Mouse (Mus musculus): ENCODE measurements around the gene Tgm1. TPM values are rescaled to one million over a fixed set of nuclear protein-coding genes. Genes with fewer than 3 reads are reported as not detected.
"Not testable (repeated sequence)": the region's sequence is repeated elsewhere in the genome, so short reads cannot be mapped to it uniquely, and the experiment has no call there.

Gene Tgm1
- 0.55 and 0.58 TPM in 2 replicates for polyA plus RNA-seq (2016; fragmentation: Nextera tagmentation; extraction: Ambion mirVana)

DNA sequence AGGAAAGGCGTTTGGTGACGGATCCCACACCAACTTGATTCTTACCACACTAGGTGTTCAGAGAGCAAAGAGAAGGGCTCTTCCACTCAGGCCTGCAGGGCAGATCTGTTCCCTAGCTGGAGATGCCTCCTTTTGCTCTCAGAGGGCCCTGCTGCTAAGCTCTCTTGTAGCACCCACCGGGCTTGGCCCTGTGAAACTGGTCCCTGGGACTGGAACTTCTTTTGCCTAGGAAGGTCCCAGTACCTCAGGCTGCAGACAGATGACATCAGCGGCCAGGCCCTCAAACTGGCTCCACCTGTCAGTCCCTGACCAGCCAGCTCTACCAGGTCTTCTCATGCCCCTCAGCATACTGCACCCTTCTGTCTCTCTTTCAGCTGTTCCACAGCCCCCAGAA, at the start of gene Tgm1:
TSS of gene Tgm1 (minus strand) at position 198 of the 394 bp plus-strand sequence.
- H3K9ac ChIP-seq = no peak within 1 kb of the TSS
- ATAC-seq (ENCODE audit: low FRiP score) = no peak
- WGBS = 24% methylated on average over 4 of the region's 4 CpGs
- peaks cover 5% of the 10 kb centered on the region; the same call in 1 of the 2 replicates for H3K4me1 ChIP-seq
- H3K27me3 ChIP-seq = peaks cover 28% of the 10 kb centered on the region
- H3K4me3 ChIP-seq (replicated peaks) = no peak within 1 kb of the TSS
- H3K27ac ChIP-seq = no peak within 1 kb of the TSS
- H3K36me3 ChIP-seq (replicated peaks) = peaks cover 25% of the 10 kb centered on the region
- H3K9me3 ChIP-seq = no peaks in the 10 kb centered on the region
- peak within 1 kb of the TSS; percentile 26; the same call in 1 of the 2 replicates for H3K4me2 ChIP-seq

DNA sequence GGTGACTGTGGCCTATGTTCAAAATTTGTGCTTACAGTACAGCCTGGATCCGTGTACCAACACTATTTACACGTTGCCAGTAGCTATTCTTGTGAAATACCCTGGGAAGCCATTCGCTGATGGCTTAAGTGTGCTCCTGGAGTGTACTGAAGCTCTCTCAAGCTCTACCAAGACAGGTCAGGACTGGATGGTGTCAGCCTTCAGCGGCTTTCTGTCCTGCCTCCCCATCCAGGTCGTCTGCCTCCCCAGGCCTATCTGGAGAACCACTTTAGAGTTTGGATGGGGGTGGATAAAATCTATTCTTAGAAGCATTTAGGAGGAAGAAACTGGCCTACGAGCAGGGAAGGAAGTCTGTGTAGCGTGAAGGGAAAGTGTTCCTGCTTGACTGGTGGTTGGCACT, 49.4 kb upstream of the Tgm1 start:
- H3K4me3 ChIP-seq (replicated peaks) = no peak overlapping the region
- no peak for ATAC-seq (ENCODE audit: low FRiP score)
- H3K9me3 ChIP-seq = no peaks in the 10 kb centered on the region
- H3K4me1 ChIP-seq = peaks cover 22% of the 10 kb centered on the region
- H3K36me3 ChIP-seq (replicated peaks) = no peaks in the 10 kb centered on the region
- 71% methylated on average over 7 of the region's 7 CpGs for WGBS
- H3K9ac ChIP-seq = no peak overlapping the region
- H3K27ac ChIP-seq = no peak overlapping the region
- peaks cover 77% of the 10 kb centered on the region for H3K27me3 ChIP-seq
- H3K4me2 ChIP-seq = no peak overlapping the region

DNA sequence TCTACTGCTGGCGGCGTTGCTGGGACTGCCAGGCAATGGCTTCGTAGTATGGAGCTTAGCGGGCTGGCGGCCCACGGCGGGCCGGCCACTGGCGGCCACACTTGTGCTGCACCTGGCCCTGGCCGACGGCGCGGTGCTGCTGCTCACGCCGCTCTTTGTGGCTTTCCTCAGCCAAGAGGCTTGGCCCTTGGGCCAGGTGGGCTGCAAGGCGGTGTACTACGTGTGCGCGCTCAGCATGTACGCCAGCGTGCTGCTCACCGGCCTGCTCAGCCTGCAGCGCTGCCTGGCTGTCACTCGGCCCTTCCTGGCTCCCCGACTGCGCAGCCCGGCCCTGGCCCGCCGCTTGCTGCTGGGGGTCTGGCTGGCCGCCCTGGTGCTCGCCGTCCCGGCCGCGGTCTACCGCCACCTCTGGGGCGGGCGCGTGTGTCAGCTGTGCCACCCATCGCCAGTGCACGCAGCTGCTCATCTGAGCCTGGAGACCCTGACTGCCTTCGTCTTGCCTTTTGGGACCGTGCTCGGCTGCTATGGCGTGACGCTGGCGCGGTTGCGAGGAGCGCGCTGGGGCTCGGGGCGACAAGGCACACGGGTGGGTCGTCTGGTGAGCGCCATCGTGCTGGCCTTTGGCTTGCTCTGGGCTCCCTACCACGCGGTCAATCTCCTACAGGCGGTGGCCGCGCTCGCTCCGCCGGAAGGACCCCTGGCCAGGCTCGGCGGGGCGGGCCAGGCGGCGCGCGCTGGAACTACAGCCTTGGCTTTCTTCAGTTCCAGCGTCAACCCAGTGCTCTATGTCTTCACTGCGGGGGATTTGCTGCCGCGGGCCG, 48.5 kb upstream of the Tgm1 start:
- Histone ChIP-seq H3K27me3 (peaks cover 67% of the 10 kb centered on the region), H3K9ac (peak overlapping the region; percentile 59), H3K4me1 (peaks cover 13% of the 10 kb centered on the region), H3K9me3 (no peaks in the 10 kb centered on the region), H3K36me3 (replicated peaks) (no peaks in the 10 kb centered on the region), H3K4me3 (replicated peaks) (peak overlapping the region; percentile 51), H3K27ac (no peak overlapping the region), H3K4me2 (peak overlapping the region; percentile 94)
- ATAC-seq (ENCODE audit: low FRiP score) = peak; percentile 75
- under 1% methylated on average over 77 of the region's 77 CpGs for WGBS

DNA sequence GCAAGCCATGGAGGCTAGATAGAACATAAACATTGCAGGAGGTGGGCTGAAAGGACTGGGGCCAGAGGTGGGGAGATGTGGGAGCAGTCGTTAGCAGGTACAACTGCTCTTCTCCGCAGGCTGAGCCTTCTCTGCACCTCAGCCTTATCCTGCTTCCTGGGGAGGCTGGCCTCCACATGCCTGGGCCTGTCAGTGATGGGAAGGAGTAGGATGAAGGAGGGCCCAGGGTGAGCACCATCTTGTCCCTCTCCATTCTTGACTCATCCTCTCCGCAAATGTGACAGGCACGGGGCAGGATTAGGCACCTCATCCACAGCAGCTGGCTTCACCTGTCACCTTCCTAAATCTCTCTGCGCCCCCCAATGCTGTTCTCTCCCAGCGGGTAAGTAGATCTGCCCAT, 47.4 kb upstream of the Tgm1 start, which contains the start of gene Ltb4r2:
TSS of gene Ltb4r2 (plus strand) at position 266 of the 400 bp plus-strand sequence.
- Histone ChIP-seq H3K36me3 (replicated peaks) (peaks cover 3% of the 10 kb centered on the region), H3K4me1 (peaks cover 13% of the 10 kb centered on the region), H3K27me3 (peaks cover 59% of the 10 kb centered on the region), H3K27ac (no peak within 1 kb of the TSS), H3K9me3 (no peaks in the 10 kb centered on the region), H3K4me2 (peak within 1 kb of the TSS; percentile 94), H3K4me3 (replicated peaks) (peak within 1 kb of the TSS; percentile 51), H3K9ac (peak within 1 kb of the TSS; percentile 59)
- WGBS = 66% methylated on average over 6 of the region's 6 CpGs
- ATAC-seq (ENCODE audit: low FRiP score) = no peak

DNA sequence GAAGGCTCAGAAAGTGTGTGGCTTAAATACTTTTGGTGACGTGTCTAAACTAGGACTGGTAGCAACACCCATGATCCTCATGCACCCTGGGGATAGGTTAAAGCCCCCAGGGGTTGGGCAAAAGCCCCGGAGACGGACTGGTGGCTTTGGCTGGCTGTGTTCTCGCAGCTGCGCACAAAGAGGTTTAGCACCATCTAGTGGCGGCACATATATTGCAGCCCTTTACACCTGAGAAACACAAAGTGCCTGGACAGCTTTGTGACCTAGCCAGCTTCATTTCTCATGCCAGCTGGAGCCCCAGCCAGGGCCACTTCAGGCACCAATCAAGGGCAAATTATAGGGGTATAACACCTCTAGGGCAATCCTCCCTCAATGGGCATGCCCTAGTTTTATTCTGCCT, 46.4 kb upstream of the Tgm1 start:
- Histone ChIP-seq H3K27me3 (peaks cover 49% of the 10 kb centered on the region), H3K4me2 (peak overlapping the region; percentile 37), H3K36me3 (replicated peaks) (peaks cover 13% of the 10 kb centered on the region), H3K4me1 (peaks cover 13% of the 10 kb centered on the region)
- not testable (repeated sequence) for H3K9me3 ChIP-seq; H3K27ac ChIP-seq; ATAC-seq (ENCODE audit: low FRiP score); H3K9ac ChIP-seq; H3K4me3 ChIP-seq (replicated peaks)
- WGBS = under 1% methylated on average over 6 of the region's 6 CpGs

DNA sequence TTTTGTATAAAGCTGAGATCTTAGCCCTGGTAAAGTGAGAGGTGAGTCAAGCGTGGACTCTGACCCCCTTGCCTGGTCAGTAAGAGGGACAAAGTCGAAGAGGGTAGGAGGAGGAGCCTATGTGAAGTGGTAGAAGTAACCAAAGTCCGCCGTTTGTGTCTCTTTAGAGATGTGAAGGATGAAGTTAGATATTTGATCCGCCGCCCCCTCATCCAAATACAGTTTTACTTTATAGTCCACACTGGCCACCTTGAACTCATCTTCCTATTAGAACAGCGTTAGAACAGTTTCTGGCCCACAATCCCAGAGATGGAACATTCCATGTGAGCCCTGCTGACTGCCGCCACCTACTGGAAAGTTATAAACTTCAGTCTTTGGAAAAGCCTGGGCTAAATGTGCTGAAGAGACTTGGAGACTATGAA, 44.6 kb upstream of the Tgm1 start, which contains the start of gene Cideb:
TSS of gene Cideb (minus strand) at position 96 of the 422 bp plus-strand sequence.
- H3K4me2 ChIP-seq = no peak within 1 kb of the TSS
- H3K9me3 ChIP-seq = no peaks in the 10 kb centered on the region
- no peak within 1 kb of the TSS for H3K9ac ChIP-seq
- ATAC-seq (ENCODE audit: low FRiP score) = no peak
- WGBS = 17% methylated on average over 8 of the region's 8 CpGs
- peaks cover 13% of the 10 kb centered on the region for H3K4me1 ChIP-seq
- H3K4me3 ChIP-seq (replicated peaks) = no peak within 1 kb of the TSS
- H3K36me3 ChIP-seq (replicated peaks) = peaks cover 31% of the 10 kb centered on the region
- H3K27ac ChIP-seq = no peak within 1 kb of the TSS
- peaks cover 32% of the 10 kb centered on the region for H3K27me3 ChIP-seq

DNA sequence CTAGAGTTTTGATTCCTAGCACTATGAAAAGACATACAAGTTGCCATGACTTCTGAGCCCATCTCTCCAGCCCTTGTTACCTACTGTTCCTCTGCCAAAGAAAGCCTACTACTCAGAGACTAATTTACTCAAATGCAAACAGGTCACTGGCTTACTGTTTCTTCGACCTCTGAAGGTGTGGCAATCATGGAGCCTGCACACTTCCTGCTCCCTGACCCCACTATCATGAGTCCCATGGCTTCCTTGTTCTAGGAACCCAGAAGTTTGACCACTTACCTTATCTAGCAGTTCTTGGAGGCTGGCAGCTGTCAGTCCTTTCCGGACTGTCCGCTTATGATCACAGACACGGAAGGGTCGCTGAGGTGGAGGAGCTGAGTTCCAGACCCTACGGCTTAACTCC, 43.8 kb upstream of the Tgm1 start:
- Histone ChIP-seq H3K27ac (no peak overlapping the region), H3K4me3 (replicated peaks) (no peak overlapping the region), H3K9ac (no peak overlapping the region), H3K4me1 (peaks cover 11% of the 10 kb centered on the region), H3K36me3 (replicated peaks) (peaks cover 39% of the 10 kb centered on the region), H3K27me3 (peaks cover 24% of the 10 kb centered on the region), H3K4me2 (no peak overlapping the region), H3K9me3 (no peaks in the 10 kb centered on the region)
- 87% methylated on average over 6 of the region's 6 CpGs for WGBS
- no peak for ATAC-seq (ENCODE audit: low FRiP score)

DNA sequence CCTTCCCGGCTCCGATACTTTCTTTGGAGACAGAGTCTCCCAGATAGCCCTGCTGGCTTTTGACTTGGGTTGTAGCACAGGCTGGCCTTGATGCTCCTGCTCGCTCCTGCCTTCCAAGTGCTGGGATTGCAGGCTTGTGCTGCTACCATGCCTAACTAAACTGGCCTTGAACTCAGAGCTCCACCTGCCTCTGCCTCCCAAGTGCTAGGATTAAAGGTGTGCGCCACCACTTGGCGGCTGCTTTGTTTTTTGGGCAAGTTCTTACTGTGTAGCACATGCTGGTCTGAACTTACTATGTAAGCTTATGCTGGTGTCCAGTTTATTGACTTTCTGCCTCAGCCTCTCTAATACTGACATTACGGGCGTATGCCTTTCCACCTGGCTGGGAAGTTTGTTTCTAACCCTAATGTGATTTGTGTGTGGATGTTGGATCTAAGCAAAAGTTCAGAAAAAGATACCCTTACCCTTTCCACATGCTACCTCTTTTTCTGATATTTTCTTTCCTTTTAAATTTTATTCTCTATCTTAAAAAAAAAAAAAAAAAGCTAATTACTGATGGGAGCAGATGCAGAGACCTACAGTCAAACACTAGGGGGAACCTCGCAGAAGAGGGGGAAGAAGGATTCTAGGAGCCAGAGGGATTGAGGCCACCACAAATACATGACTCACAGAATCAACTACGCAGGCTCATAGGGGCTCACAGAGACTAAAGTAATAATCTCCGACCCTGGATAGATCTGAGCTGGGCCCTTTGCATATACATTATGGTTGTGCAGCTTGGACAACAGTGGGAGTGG, 33.5 kb upstream of the Tgm1 start:
- H3K4me2 ChIP-seq = peak overlapping the region; percentile 97
- H3K9ac ChIP-seq = no peak overlapping the region
- no peak overlapping the region; the same call in 1 of the 2 replicates for H3K4me3 ChIP-seq (replicated peaks)
- 93% methylated on average over 10 of the region's 10 CpGs for WGBS
- H3K4me1 ChIP-seq = peaks cover 33% of the 10 kb centered on the region
- no peak overlapping the region for H3K27ac ChIP-seq
- H3K9me3 ChIP-seq = no peaks in the 10 kb centered on the region
- H3K27me3 ChIP-seq = no peaks in the 10 kb centered on the region
- H3K36me3 ChIP-seq (replicated peaks) = peaks cover 35% of the 10 kb centered on the region
- ATAC-seq (ENCODE audit: low FRiP score) = no peak

DNA sequence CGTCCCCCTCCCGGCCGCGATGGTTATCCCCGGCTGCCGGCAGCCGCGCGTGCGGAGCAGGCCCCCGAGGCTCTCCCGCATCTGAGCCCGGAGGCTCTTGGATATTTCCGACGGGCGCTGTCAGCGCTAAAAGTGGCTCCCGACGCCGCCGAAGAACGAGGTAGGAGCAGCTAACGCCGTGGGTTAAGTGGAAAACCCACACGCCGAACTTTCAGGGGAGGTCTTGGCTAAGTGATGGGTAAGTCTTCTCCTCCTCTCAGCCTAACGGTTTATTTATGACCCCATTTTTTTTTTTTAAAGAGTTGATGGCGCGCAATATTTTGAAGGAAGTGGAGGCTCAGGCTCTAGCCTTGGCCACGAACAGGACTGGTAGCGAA, 32.1 kb upstream of the Tgm1 start:
- Histone ChIP-seq H3K9me3 (no peaks in the 10 kb centered on the region), H3K4me3 (replicated peaks) (peak overlapping the region; percentile 93), H3K36me3 (replicated peaks) (peaks cover 26% of the 10 kb centered on the region), H3K9ac (peak overlapping the region; percentile 90), H3K4me2 (peak overlapping the region; percentile 97), H3K27me3 (no peaks in the 10 kb centered on the region), H3K27ac (0 out of 2 replicates have a peak overlapping the region, but pooled peaks have one; percentile 36), H3K4me1 (peaks cover 33% of the 10 kb centered on the region)
- ATAC-seq (ENCODE audit: low FRiP score) = no peak; the same call in 1 of the 2 replicates
- WGBS = under 1% methylated on average over 31 of the region's 31 CpGs

DNA sequence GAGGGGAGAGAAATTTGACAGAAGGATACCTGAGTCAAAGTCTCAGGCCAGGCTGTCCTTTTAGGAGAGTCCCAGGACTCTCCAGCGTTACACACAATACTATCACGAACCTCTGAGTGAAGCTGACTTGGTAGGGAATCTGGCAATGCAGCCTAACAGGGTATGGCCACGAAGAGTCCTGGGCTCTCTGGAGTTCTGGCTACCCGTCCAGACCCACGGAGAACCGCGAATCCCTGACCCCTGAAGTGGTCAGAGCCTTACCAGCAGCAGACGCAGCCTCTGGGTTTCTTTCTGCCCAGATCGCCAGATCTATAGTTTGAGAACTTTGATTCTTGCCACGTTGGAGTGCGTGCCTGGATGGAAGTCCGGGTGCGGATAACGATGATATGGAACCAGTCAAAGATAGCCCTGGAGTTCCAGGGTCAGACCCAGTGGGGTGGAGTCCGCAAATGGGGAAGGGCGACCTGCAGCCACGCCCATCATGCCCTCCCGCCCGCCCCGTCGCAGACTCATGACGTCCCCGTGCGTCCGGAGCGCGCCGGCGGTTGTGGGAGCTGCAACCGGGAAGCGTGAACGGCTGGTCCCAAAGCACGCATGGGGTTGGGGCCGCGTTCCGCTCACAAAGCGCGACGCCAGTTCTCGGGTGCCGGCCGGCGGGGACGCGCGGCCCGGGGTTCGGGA, 31.6 kb upstream of the Tgm1 start, which contains the start of the genes Dhrs1 and Nop9:
TSS of gene Dhrs1 (minus strand) at position 511 of the 681 bp plus-strand sequence.
TSS of gene Nop9 (plus strand) at position 514 of the 681 bp plus-strand sequence.
- peaks cover 33% of the 10 kb centered on the region for H3K4me1 ChIP-seq

DNA sequence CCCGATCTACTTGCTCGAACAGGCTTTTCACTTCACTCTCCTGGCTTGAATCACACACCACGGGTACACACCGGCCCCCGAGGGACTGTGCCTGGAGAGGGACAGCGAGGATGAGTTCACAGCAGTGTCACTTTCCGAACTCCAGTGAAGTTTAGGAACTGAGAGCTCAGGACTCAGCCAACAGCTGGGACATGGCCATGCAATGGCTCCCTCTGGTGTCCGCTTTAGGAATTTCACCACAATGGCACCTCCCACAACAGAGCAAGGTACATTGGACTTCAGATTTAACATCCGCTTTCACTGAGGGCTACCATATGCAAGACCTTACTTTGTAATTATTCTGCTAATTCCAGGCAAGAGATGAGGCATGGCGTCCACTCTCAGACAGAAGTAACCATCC, 30.0 kb upstream of the Tgm1 start:
- Histone ChIP-seq H3K9ac (no peak overlapping the region), H3K9me3 (no peaks in the 10 kb centered on the region), H3K4me3 (replicated peaks) (no peak overlapping the region), H3K4me1 (peaks cover 33% of the 10 kb centered on the region), H3K27me3 (no peaks in the 10 kb centered on the region), H3K36me3 (replicated peaks) (peaks cover 24% of the 10 kb centered on the region), H3K4me2 (peak overlapping the region; percentile 30), H3K27ac (no peak overlapping the region)
- peak; percentile 70 for ATAC-seq (ENCODE audit: low FRiP score)
- whole genome bisulfite sequencing = 19% methylated on average over 10 of the region's 10 CpGs

More for the DNA sequence above, 31.6 kb upstream of the Tgm1 start, which contains the start of the genes Dhrs1 and Nop9:
- Histone ChIP-seq H3K9ac (peak within 1 kb of the TSS; percentile 90), H3K9me3 (no peaks in the 10 kb centered on the region), H3K27me3 (no peaks in the 10 kb centered on the region), H3K4me2 (peak within 1 kb of the TSS; percentile 97), H3K27ac (0 out of 2 replicates have a peak within 1 kb of the TSS, but pooled peaks have one; percentile 36), H3K36me3 (replicated peaks) (peaks cover 26% of the 10 kb centered on the region), H3K4me3 (replicated peaks) (peak within 1 kb of the TSS; percentile 93)
- ATAC-seq (ENCODE audit: low FRiP score) = peak; percentile 86
- WGBS = 1% methylated on average over 48 of the region's 48 CpGs
